Mouse (Mus musculus) CH12F3 (cell line): ENCODE data around the gene Pip4k2c.
"Not testable (repeated sequence)": the region's sequence is repeated elsewhere in the genome, so short reads cannot be mapped to it uniquely, and the experiment has no call there.

ENCODE experiments used
- in situ Hi-C: fragments of 300-500 bp; cut with MboI; formaldehyde crosslinking; loops from 2 replicates; pipeline ENCODE4 v1.14.3; 2020; ENCODE audit warnings: low sequenced_read_pairs

Gene Pip4k2c

GRCm38 (mm10) chr10:127152556-127152955 lies 58.8 kb downstream of the Pip4k2c start:
- in situ Hi-C loops: not testable (repeated sequence)

- in situ Hi-C loops: not testable (repeated sequence)
These were observed 60.2 kb downstream of the Pip4k2c start for GRCm38 (mm10) chr10:127151233-127151632.

GRCm38 (mm10) chr10:127150471-127150872 lies 60.9 kb downstream of the Pip4k2c start:
- in situ Hi-C loops: no loop called here

GRCm38 (mm10) chr10:127147135-127147534 lies 64.2 kb downstream of the Pip4k2c start:
- in situ Hi-C loops: no loop called here
